ENCODE assay signal across 16 mouse cellular contexts in the genomic region with DNA sequence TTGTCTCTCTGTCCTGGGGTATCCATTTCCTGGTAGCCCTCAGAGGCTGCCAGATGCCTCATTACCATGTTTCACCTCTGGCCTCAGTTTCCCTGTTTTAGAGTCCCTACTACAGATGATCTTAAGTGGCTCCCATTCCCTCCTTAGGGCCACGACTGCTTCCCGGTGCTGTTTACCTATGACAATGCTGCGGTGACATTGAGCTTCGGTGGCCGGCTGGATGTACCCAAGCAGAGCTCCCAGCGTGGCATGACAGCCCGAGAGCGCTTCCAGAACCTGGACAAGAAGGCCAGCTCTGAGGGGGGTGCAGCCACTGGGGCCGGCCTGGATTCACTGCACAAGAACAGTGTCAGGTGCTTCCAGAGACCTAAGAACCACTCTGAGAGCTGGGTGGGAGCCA.
"Had no signal": no experiment of that assay in that cellular context is flagged by ENCODE, and none has a peak within 500 bp of the region (broad histone marks: within the 10 kb centered on the region; RNA-seq: fewer than 3 reads in every experiment).

No protein-coding gene starts in this region.

- H3K4me3 ChIP-seq: neural tube, embryonic 13.5 days; neural tube, embryonic 15.5 days; stomach, embryonic 15.5 days had no signal

- H3K27me3 ChIP-seq: neural tube, embryonic 13.5 days; neural tube, embryonic 15.5 days; stomach, embryonic 15.5 days had no signal

- DNase-seq: retina, postnatal 1 day; right cerebral cortex, adult 18-20 months; right cerebral cortex, postnatal 14 days; right cerebral cortex, postnatal 25 days; right cerebral cortex, postnatal 4 days; spleen, adult 18-20 months; thymus, adult 18-20 months; thymus, adult 2 months; thymus, postnatal 14 days; thymus, postnatal 25 days; thymus, postnatal 36 days; thymus, postnatal 4 days had no signal

- H3K4me2 ChIP-seq: neural tube, embryonic 13.5 days; neural tube, embryonic 15.5 days; stomach, embryonic 15.5 days had no signal

- H3K4me1 ChIP-seq: neural tube, embryonic 13.5 days; neural tube, embryonic 15.5 days; stomach, embryonic 15.5 days had no signal

- H3K9me3 ChIP-seq: neural tube, embryonic 13.5 days; neural tube, embryonic 15.5 days; stomach, embryonic 15.5 days had no signal

- H3K27ac ChIP-seq: neural tube, embryonic 13.5 days; neural tube, embryonic 15.5 days; stomach, embryonic 15.5 days; stomach, postnatal 0 days had no signal

- H3K9ac ChIP-seq: neural tube, embryonic 13.5 days; neural tube, embryonic 15.5 days; stomach, embryonic 15.5 days had no signal
